Mouse (Mus musculus) thymus, adult 2 months (tissue): ENCODE measurements at regions not wholly inside any gene's neighbourhood (a gene's known extent, or its start where the extent isn't known, plus 50 kb on each side); places are given as distances from the start of the nearest gene placed in this dataset.

Experiments used
- CTCF ChIP-seq: fragments of 200-500 bp; IDR thresholded peaks from 2 replicates; pipeline ENCODE4 v1.5.1; 2012; ENCODE audit warnings: mild to moderate bottlenecking, control low read depth, low read length, moderate library complexity, borderline replicate concordance; ENCODE audit not compliant: control insufficient read depth, poor library complexity, insufficient read depth; ENCODE audit errors: extremely low read depth
- POLR2A ChIP-seq: fragments of 200-500 bp; IDR thresholded peaks from 2 replicates; pipeline ENCODE4 v1.6.1; 2012; ENCODE audit warnings: mild to moderate bottlenecking, low read length, control low read depth, moderate library complexity; ENCODE audit not compliant: control insufficient read depth, poor library complexity, insufficient read depth; ENCODE audit errors: extremely low read depth

GRCm38 (mm10) chr17:9287682-9288081 lies 134.2 kb upstream of the Gm17728 start:
- no peak for TF ChIP-seq CTCF
- TF ChIP-seq POLR2A: no peak
